Mouse (Mus musculus) heart, adult 2 months (tissue): Measurements from ENCODE around the gene Adgrb2.

Source experiments
- CTCF ChIP-seq: fragments of 200-600 bp; IDR thresholded peaks from 2 replicates; pipeline ENCODE4 v1.8.1; 2022; ENCODE audit warnings: antibody characterized with exemption, mild to moderate bottlenecking, moderate library complexity
- EP300 ChIP-seq: fragments of 200-500 bp; IDR thresholded peaks from 2 replicates; pipeline ENCODE4 v1.6.1; 2011; ENCODE audit warnings: low read depth, low read length, control low read depth; ENCODE audit not compliant: insufficient read depth
- POLR2A ChIP-seq: fragments of 200-500 bp; IDR thresholded peaks from 2 replicates; pipeline ENCODE4 v1.6.1; 2011; ENCODE audit warnings: mild to moderate bottlenecking, low read depth, low read length, control low read depth; ENCODE audit not compliant: insufficient read depth

DNA sequence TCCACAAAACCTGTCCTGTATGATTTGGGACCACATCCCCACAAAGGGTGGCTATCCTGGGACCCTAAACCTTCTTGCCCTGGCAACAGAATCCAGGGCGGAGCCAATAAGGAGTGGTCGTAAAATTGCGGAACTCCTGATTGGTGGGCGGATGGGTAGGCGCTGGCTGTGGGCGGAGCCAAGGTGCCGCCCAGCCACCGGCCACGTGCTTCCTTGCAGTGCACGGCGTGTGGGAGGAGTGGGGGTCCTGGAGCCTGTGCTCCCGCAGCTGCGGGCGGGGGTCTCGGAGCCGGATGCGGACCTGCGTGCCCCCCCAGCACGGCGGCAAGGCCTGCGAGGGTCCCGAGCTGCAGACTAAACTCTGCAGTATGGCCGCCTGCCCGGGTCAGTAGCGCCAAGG lies 21.9 kb downstream of the Adgrb2 start:
- TF ChIP-seq CTCF, result no peak
- TF ChIP-seq EP300, result no peak
- no peak for TF ChIP-seq POLR2A
